Mouse (Mus musculus): ENCODE data around the gene Olfr700.
"Not testable (repeated sequence)": the region's sequence is repeated elsewhere in the genome, so short reads cannot be mapped to it uniquely, and the experiment has no call there.

Olfr700 gene

DNA sequence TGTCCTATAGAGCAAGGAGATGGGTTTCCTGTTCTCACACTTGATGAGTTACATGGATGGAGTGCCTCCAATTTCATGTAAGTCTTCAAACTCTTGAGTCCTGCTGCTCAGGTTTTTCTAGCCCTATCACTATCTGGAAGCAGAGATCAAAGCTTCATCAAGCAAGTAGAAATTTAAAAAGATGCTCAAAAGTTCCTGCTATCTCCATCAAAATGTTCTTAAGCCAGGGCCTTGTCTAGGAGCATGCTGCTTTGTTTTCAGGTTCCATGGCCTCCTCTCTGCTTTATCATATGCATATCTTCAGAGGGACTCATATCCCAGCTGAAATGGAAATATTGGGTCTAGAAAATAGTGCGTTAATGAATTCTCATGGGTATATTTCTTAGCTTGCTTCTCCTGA lies at the start of gene Olfr700:
Gene Olfr700 (minus strand): TSS at position 101 of the 400 bp plus-strand sequence.
- DNase-seq (ENCODE audit: low read depth), result no peak

DNA sequence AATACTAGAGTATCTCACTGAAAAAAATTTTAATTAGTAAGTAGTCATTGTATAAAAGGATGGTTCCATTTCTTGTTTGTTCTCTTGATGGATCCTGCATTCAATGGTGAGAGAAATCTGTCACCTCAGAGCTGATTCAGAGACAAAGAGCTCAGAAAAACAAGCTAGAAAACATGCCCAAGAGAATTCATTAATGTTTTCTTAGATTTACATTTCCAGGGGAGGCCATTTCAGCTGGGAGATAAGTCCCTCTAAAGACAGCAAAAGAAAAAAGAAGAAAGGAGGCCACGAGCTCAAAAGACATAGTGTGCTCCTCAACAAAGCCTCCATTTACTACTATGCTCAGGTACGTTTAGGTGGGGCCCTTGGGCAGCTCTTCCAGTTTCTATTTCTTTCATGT lies 34.4 kb upstream of the Olfr700 start, which contains the start of gene Olfr703:
Gene Olfr703 (plus strand): TSS at position 301 of the 400 bp plus-strand sequence.
- DNase-seq (ENCODE audit: low read depth), result no peak

DNA sequence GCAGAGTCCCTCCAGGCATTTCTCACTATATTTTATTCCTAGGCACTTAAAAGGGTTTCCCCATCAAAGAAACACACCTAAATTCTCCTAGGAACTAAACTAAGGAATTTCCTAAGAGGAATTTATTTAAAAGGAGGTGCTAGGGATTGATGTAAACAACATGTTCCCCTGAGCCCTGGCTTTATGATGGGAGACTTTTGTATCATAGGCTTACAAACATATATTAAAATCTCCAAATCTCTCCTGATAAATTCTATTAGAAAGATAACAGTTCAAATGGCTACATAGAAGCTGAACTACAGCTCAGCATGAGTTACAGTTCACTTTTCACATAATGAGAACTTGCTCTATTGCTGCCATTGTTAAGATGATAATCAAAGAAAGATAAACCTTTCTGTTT lies 25.2 kb upstream of the Olfr700 start, which contains the start of gene Olfr702:
Gene Olfr702 (minus strand): TSS at position 101 of the 400 bp plus-strand sequence.
- DNase-seq (ENCODE audit: low read depth), result no peak

DNA sequence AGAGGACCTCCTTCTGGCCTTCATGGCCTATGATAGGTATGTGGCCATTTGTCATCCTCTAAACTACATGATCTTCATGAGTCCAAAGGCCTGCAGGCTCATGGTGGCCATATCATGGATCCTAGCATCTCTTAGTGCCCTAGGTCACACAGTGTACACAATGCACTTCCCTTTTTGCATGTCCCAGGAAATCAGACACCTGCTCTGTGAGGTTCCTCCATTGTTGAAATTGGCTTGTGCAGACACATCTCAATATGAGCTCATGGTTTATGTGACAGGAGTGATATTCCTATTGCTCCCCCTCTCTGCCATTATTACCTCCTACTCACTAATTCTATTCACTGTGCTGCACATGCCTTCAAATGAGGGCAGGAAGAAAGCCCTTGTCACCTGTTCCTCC lies 9.8 kb upstream of the Olfr700 start:
- DNase-seq (ENCODE audit: low read depth), result no peak

DNA sequence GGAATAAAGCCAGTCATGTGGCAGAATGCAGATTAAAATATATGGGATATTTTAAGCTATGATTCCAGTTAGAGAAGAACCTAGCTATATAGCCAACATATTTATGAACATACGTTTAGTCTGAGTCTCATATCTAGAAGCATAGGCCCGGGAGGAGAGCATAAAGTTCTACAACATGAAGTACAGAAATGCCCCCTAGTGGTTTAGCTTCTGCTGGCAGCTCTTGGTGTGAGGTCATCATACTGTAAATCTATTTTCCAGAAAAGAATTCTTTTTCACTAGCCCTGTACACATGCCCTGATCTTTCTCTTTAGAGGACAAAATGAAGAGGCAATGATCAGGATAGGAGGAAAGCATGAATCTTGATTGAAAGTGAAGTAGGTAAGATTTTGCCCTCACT lies 7.1 kb upstream of the Olfr700 start:
- peak; percentile 63 for DNase-seq (ENCODE audit: low read depth)

DNA sequence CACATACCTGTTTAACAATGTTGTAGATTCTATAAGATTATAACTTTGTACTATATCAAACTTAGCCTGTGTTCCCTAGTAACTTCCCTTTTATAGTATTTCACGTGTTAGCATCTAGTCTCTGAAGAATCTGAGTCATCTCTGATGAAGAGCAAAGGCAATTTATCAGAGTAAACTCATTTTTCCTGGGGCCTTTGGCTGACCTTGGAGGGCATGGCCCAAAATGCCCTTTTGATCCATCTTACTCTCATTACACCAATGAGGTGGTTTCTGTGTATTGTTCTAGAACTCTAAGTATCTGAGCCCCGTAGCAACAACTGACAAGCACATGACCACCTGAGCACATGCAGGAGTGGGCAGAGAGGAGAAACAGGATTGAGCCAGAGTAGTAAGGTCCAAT lies 5.2 kb upstream of the Olfr700 start, which contains the start of gene Olfr701:
Gene Olfr701 (plus strand): TSS at position 301 of the 400 bp plus-strand sequence.
- DNase-seq (ENCODE audit: low read depth), result no peak

DNA sequence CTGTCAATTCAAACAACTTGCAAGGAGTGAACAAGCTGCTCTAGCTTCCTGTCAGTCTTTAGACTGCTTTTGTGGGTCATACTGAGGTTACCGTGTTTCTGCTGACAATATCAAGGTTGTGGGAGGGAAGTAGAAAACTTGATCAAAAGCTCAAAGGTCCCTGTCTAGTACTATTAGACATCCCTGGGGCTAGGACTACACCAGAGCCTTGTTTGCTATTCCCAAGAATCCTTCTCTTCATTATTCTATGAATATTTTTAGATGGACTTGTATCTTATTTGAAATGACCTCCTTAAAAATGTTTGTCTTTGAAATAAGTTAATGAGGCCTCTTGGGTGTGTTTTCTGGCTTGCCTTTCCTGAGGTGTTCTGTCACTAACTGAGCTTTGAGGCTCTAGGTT lies 15.5 kb downstream of the Olfr700 start, which contains the start of gene Olfr699:
Gene Olfr699 (minus strand): TSS at position 101 of the 400 bp plus-strand sequence.
- DNase-seq (ENCODE audit: low read depth), result no peak

DNA sequence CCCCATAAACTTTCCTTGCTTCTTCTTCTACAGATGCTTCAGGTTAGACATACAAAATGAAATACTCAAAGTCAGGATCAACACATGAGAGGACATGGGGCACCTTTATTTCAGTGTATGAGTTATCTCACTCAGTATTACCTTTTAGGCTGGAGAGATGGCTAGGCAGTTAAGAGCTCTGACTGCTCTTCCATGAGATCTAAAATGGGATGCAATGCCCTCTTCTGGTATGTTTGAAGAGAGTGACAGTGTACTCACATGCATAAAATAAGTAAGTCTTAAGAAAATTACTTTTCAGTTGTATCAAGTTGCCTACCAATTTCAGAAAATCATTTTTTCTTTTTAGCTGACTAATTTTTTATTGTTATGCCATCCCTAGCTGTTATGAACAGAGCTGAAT lies 20.3 kb downstream of the Olfr700 start:
- DNase-seq (ENCODE audit: low read depth), result peak; percentile 28

DNA sequence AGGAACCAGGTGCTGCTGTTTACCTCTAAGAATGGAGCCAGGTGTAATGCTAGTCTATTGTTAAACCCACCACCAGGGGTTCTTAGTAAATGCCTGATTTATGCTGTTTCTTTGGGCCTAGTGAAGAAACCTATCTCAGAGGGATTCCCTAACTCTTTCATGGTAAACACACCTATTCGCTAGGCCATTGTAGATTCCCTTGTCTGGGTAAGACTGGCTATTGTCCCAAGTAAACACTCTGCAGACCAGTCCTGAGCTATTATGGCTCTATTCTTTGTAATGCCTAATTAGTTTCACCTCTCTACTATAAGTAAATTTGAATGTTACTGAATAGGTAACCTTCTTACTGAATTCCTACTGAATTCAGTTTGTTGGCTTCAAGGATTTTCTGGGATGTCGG lies 47.6 kb downstream of the Olfr700 start:
- DNase-seq (ENCODE audit: low read depth), result not testable (repeated sequence)

DNA sequence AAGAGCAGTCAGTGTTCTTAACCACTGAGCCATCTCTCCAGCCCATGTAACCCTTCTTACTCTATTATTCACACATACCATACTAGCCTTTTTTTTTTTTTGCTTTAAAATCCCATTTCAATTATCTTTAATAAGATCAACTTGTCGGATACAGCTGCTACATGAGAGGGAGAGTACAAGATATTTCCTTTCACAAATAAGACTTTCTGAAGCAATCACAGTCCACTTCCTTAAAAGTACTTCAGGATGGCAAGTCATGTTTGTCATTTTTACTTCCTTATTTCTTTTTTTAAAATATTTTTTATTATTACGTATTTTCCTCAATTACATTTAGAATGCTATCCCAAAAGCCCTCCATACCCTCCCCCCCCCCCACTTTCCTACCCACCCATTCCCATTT lies 49.8 kb downstream of the Olfr700 start:
- no peak for DNase-seq (ENCODE audit: low read depth)
